Mouse (Mus musculus): Measurements from ENCODE around the gene Olfr1446.

GRCm38 (mm10) chr19:12893424-12893823, at the start of gene Olfr1446:
- no peak for TF ChIP-seq CTCF (IDR thresholded peaks at IDR 0.05; ENCODE audit: control insufficient read depth, insufficient read depth, insufficient read length)
- no peak for TF ChIP-seq MYOG (IDR thresholded peaks at IDR 0.05; ENCODE audit: control insufficient read depth, extremely low read depth, insufficient read length)
- no peak for TF ChIP-seq MAX (IDR thresholded peaks at IDR 0.05)
